Mouse (Mus musculus) embryonic facial prominence, embryonic 10.5 days (tissue): ENCODE data around the gene Nf1. TPM values are rescaled to one million over a fixed set of nuclear protein-coding genes. Genes with fewer than 3 reads are reported as not detected.
A peak's percentile ranks its signal among the peaks of the same experiment; 100 is the strongest.

ENCODE experiments used
- DNase-seq: peaks from one replicate; pipeline ENCODE4 v3.0.0-alpha.2; 2017; ENCODE audit warnings: low spot score
- H3K27ac ChIP-seq: fragments of 300-500 bp; sonication (generic); replicated peaks from 2 replicates; pipeline ENCODE4 v1.5.1; 2016; ENCODE audit warnings: mild to moderate bottlenecking
- H3K27me3 ChIP-seq: fragments of 300-500 bp; sonication (generic); replicated peaks from 2 replicates; pipeline ENCODE4 v1.6.1; 2016; ENCODE audit warnings: low read depth, mild to moderate bottlenecking; ENCODE audit not compliant: poor library complexity, severe bottlenecking
- H3K36me3 ChIP-seq: fragments of 300-500 bp; sonication (generic); replicated peaks from 2 replicates; pipeline ENCODE4 v1.6.1; 2016; ENCODE audit warnings: mild to moderate bottlenecking, moderate library complexity
- H3K4me1 ChIP-seq: fragments of 300-500 bp; sonication (generic); 2 replicates; pipeline ENCODE4 v1.6.1; 2016
- H3K4me3 ChIP-seq: fragments of 300-500 bp; sonication (generic); 2 replicates; pipeline ENCODE4 v1.5.1; 2016; ENCODE audit warnings: mild to moderate bottlenecking, moderate library complexity
- H3K9me3 ChIP-seq: fragments of 300-500 bp; sonication (generic); 2 replicates; pipeline ENCODE4 v1.6.1; 2016; ENCODE audit warnings: mild to moderate bottlenecking
- WGBS: fragments of 180-500 bp; shearing (Covaris S2); methylation state at CpG from one replicate; pipeline ENCODE4 v1.1.7; 2016; 5-methylcytosine and 5-hydroxymethylcytosine counted together
- polyA plus RNA-seq: library from polyadenylated mRNA; unstranded; fragments of >200 nt; fragmentation: Nextera tagmentation; extraction: Ambion mirVana; gene quantifications from 2 replicates; pipeline ENCODE4 v1.2.1, GENCODE M21; 2016

Gene Nf1
- polyA plus RNA-seq, 1 experiment from 2014 or later = 7.7 TPM

GRCm38 (mm10) chr11:79533950-79534690, 194.6 kb downstream of the Nf1 start:
- H3K4me3 ChIP-seq = no peak overlapping the region
- H3K27me3 ChIP-seq = no peaks in the 10 kb centered on the region
- H3K27ac ChIP-seq = no peak overlapping the region
- H3K36me3 ChIP-seq = peaks cover 64% of the 10 kb centered on the region
- no peak for DNase-seq
- H3K9me3 ChIP-seq = no peaks in the 10 kb centered on the region
- 89% methylated on average over 8 of the region's 8 CpGs for WGBS
- no peaks in the 10 kb centered on the region for H3K4me1 ChIP-seq

- Histone ChIP-seq H3K27me3 (no peaks in the 10 kb centered on the region), H3K36me3 (peaks cover 68% of the 10 kb centered on the region), H3K9me3 (no peaks in the 10 kb centered on the region), H3K4me3 (no peak overlapping the region), H3K27ac (no peak overlapping the region), H3K4me1 (no peaks in the 10 kb centered on the region)
- WGBS = 92% methylated on average over 4 of the region's 4 CpGs
- DNase-seq = no peak
These were observed 196.1 kb downstream of the Nf1 start for GRCm38 (mm10) chr11:79535554-79535953.

GRCm38 (mm10) chr11:79536293-79536692, 196.8 kb downstream of the Nf1 start:
- no peak for DNase-seq
- 96% methylated on average over 3 of the region's 3 CpGs for WGBS
- H3K9me3 ChIP-seq = no peaks in the 10 kb centered on the region
- no peak overlapping the region for H3K4me3 ChIP-seq
- H3K4me1 ChIP-seq = no peaks in the 10 kb centered on the region
- no peak overlapping the region for H3K27ac ChIP-seq
- H3K36me3 ChIP-seq = peaks cover 66% of the 10 kb centered on the region
- H3K27me3 ChIP-seq = no peaks in the 10 kb centered on the region

GRCm38 (mm10) chr11:79552622-79553021, 213.1 kb downstream of the Nf1 start:
- Histone ChIP-seq H3K27me3 (no peaks in the 10 kb centered on the region), H3K4me3 (no peak overlapping the region), H3K9me3 (no peaks in the 10 kb centered on the region), H3K36me3 (peaks cover 97% of the 10 kb centered on the region), H3K4me1 (no peaks in the 10 kb centered on the region), H3K27ac (no peak overlapping the region)
- DNase-seq = no peak
- WGBS = 85% methylated on average over 1 of the region's 1 CpGs

GRCm38 (mm10) chr11:79560536-79560935, 221.0 kb downstream of the Nf1 start:
- peaks cover 98% of the 10 kb centered on the region for H3K36me3 ChIP-seq
- WGBS = 91% methylated on average over 4 of the region's 4 CpGs
- no peaks in the 10 kb centered on the region for H3K4me1 ChIP-seq

GRCm38 (mm10) chr11:79563493-79563892, 224.0 kb downstream of the Nf1 start:
- Histone ChIP-seq H3K4me1 (no peaks in the 10 kb centered on the region), H3K4me3 (no peak overlapping the region), H3K9me3 (no peaks in the 10 kb centered on the region), H3K36me3 (peaks cover 98% of the 10 kb centered on the region), H3K27me3 (no peaks in the 10 kb centered on the region), H3K27ac (no peak overlapping the region)
- 93% methylated on average over 7 of the region's 7 CpGs for WGBS
- DNase-seq = no peak

More at GRCm38 (mm10) chr11:79560536-79560935, 221.0 kb downstream of the Nf1 start:
- H3K27ac ChIP-seq = no peak overlapping the region
- H3K9me3 ChIP-seq = no peaks in the 10 kb centered on the region
- no peaks in the 10 kb centered on the region for H3K27me3 ChIP-seq
- no peak for DNase-seq
- H3K4me3 ChIP-seq = no peak overlapping the region

GRCm38 (mm10) chr11:79566947-79567346, 227.5 kb downstream of the Nf1 start:
- no peaks in the 10 kb centered on the region for H3K27me3 ChIP-seq
- DNase-seq = no peak
- no peaks in the 10 kb centered on the region for H3K9me3 ChIP-seq
- no peak overlapping the region for H3K4me3 ChIP-seq
- H3K4me1 ChIP-seq = no peaks in the 10 kb centered on the region
- peaks cover 97% of the 10 kb centered on the region for H3K36me3 ChIP-seq
- H3K27ac ChIP-seq = no peak overlapping the region
- 57% methylated on average over 1 of the region's 1 CpGs for WGBS

- no peak for DNase-seq
- H3K27ac ChIP-seq = no peak overlapping the region
- no peaks in the 10 kb centered on the region for H3K9me3 ChIP-seq
- 90% methylated on average over 11 of the region's 11 CpGs for WGBS
- H3K27me3 ChIP-seq = no peaks in the 10 kb centered on the region
- H3K4me1 ChIP-seq = no peaks in the 10 kb centered on the region
- H3K36me3 ChIP-seq = peaks cover 96% of the 10 kb centered on the region
- H3K4me3 ChIP-seq = no peak overlapping the region
These were observed 228.9 kb downstream of the Nf1 start for GRCm38 (mm10) chr11:79568197-79568911.

GRCm38 (mm10) chr11:79570319-79570718, 230.8 kb downstream of the Nf1 start:
- no peak for DNase-seq
- no peak overlapping the region for H3K4me3 ChIP-seq
- no peak overlapping the region for H3K27ac ChIP-seq
- H3K9me3 ChIP-seq = no peaks in the 10 kb centered on the region
- WGBS = 89% methylated on average over 2 of the region's 2 CpGs
- no peaks in the 10 kb centered on the region for H3K27me3 ChIP-seq
- H3K4me1 ChIP-seq = no peaks in the 10 kb centered on the region
- peaks cover 97% of the 10 kb centered on the region for H3K36me3 ChIP-seq

GRCm38 (mm10) chr11:79573836-79574235, 234.3 kb downstream of the Nf1 start:
- no peaks in the 10 kb centered on the region for H3K27me3 ChIP-seq
- peaks cover 84% of the 10 kb centered on the region for H3K36me3 ChIP-seq
- H3K9me3 ChIP-seq = no peaks in the 10 kb centered on the region
- H3K4me1 ChIP-seq = no peaks in the 10 kb centered on the region
- DNase-seq = no peak
- H3K4me3 ChIP-seq = no peak overlapping the region
- no peak overlapping the region for H3K27ac ChIP-seq
- 88% methylated on average over 3 of the region's 3 CpGs for WGBS

- peaks cover 6% of the 10 kb centered on the region for H3K4me1 ChIP-seq
- H3K27ac ChIP-seq = no peak overlapping the region
- 91% methylated on average over 14 of the region's 14 CpGs for WGBS
- DNase-seq = no peak
- no peak overlapping the region for H3K4me3 ChIP-seq
- no peaks in the 10 kb centered on the region for H3K27me3 ChIP-seq
- H3K9me3 ChIP-seq = no peaks in the 10 kb centered on the region
- H3K36me3 ChIP-seq = peaks cover 75% of the 10 kb centered on the region
These were observed 236.0 kb downstream of the Nf1 start for GRCm38 (mm10) chr11:79575383-79576073.

- H3K36me3 ChIP-seq = peaks cover 53% of the 10 kb centered on the region
- WGBS = 52% methylated on average over 5 of the region's 5 CpGs
- H3K27me3 ChIP-seq = no peaks in the 10 kb centered on the region
- H3K4me1 ChIP-seq = peaks cover 9% of the 10 kb centered on the region
- H3K9me3 ChIP-seq = no peaks in the 10 kb centered on the region
- DNase-seq = peak; percentile 64
- H3K4me3 ChIP-seq = no peak overlapping the region
- no peak overlapping the region for H3K27ac ChIP-seq
These were observed 238.2 kb downstream of the Nf1 start for GRCm38 (mm10) chr11:79577741-79578140.
